Mouse (Mus musculus): ENCODE measurements around the gene Fignl1. TPM values are rescaled to one million over a fixed set of nuclear protein-coding genes. Genes with fewer than 3 reads are reported as not detected.

Gene Fignl1
- total RNA-seq (2021): under 1 TPM; 0.48 to 0.75 TPM

DNA sequence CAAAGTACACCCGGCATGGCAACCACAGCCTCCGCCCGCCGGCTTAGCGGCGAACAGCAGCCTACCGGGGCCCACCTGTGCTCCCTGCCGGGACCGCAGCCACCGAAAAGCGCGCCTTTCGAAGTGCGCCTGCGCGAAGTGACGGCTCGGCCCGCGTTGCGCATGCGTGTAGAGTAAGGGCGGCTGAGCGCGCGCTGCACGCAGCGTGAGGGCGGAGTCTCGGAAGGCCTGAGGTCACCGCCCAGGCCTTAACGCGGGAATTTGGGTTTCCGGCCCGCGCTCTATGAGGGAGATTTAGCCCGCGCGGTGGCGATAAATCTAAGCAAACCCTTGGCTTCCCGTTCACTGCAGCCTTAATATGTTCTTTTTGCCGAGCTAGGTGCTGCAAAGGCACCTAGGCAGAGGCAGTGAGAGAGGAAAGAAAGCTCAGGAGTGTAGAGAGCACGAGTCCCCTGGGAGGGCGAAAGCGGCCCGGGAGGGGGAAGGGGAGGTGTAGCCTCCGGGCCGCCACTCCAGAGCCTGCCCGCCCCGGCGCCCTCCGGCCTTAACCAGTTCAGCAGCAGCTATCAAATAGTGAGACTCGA, at the start of gene Fignl1:
Gene Fignl1, minus strand, starts transcription at position 143 of the 584 bp plus-strand sequence.
- DNase-seq: peak; percentile 94 to 95

DNA sequence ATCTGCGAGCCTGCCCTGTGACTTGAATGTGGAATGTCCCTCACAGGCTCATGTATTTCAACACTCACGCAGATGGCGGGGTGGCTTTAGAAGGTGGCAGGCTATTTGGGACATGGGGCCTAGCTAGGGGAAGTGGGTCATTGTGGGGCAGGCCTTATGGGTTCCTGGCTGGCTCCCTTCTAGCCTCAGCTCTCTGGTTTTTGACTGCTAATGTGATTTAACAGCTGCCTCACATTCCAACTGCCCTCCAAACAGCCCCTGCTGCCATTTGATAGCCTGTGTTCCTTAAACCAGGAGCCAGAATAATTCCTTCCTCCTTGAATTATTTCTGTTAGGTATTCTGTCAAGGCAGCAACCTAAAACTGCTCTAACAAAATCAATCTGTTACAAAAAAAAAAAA, 48.2 kb upstream of the Fignl1 start:
- DNase-seq: no peak

GRCm38 (mm10) chr11:11855685-11856131, 46.9 kb upstream of the Fignl1 start:
- peak; percentile 15 to 30 for DNase-seq

DNA sequence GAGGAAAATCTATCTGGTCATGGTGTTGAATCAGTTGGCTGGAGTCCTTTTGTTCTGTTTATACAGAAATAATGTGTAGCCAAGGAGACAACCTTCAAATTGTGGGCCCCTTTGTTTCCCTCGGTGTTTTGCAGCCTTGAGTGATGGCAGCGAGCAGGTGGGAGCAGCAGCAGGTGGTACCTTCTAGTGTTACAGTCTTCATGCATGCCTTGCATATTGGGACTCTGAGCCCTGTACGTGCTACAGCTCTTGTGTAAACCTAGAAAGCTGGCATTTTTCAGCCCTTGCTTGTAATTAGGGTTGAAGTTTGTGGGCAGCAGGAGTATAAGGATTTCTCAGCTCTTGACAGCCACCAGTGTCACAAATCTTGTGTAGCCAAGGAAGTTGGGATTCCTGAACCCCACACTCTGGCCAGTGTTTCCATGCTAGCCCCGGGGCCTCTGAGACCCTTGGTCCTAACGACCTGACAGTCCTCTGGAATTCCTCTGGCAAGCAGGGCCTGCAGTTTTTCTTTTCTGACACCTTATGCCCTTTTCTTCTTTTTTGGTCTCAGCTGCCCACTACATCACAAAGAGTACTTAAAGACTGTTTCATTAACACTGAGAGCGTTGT, 46.4 kb upstream of the Fignl1 start:
- DNase-seq: no peak

GRCm38 (mm10) chr11:11853731-11854461, 45.1 kb upstream of the Fignl1 start:
- no peak for DNase-seq

DNA sequence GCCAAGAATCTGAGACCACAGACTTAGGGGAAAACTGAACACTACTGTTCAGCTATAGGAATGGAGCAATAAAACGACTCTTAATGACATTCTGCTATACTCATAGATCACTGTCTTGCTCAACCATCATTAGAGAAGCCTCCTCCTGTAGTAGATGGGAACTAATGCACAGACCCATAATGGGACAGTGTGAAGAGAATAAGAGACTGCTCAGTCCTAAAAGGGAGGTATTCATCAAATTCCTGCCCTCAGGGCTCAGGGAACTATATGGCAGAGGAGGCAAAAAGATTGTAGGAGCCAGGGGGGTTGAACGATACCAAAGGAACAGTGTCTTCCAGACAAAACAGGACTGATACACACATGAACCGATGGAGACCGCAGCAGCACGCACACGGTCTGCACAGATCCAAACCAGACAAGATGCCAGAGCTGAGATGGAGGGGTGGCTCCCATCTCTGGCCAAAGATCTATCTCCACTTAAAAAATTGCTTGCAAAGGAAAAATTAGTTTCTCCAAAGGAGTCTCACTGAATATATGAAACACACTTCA, 43.3 kb upstream of the Fignl1 start:
- no peak for DNase-seq

GRCm38 (mm10) chr11:11850476-11851267, 41.9 kb upstream of the Fignl1 start:
- no peak for DNase-seq

GRCm38 (mm10) chr11:11849513-11850311, 41.0 kb upstream of the Fignl1 start:
- DNase-seq: no peak

- no peak for DNase-seq
These were observed 39.7 kb upstream of the Fignl1 start for GRCm38 (mm10) chr11:11848467-11848866.

GRCm38 (mm10) chr11:11845044-11845443, 36.3 kb upstream of the Fignl1 start:
- DNase-seq: no peak

GRCm38 (mm10) chr11:11844367-11844971, 35.7 kb upstream of the Fignl1 start:
- peak in 1 of 2 experiments; percentile 15 for DNase-seq

DNA sequence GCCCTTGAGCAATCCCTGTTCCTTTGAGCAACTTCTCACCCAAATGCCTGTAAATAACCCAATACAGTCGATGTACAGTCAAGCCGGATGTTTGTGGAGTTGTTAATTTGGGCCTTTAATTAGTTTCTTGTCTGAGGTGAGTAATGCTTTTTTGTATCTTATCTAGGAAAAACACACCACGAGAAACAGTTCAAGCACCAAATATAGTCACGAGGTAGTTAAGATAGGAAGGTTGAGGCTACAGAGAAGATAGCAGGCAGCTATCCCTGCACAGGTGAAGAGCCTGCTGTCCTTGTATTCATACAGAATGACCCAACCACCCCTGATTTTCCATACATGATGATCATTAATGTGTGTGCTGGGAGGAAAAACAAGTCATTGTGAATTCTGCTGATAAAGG, 32.8 kb upstream of the Fignl1 start:
- DNase-seq: no peak

GRCm38 (mm10) chr11:11840746-11841145, 32.0 kb upstream of the Fignl1 start:
- DNase-seq: no peak

DNA sequence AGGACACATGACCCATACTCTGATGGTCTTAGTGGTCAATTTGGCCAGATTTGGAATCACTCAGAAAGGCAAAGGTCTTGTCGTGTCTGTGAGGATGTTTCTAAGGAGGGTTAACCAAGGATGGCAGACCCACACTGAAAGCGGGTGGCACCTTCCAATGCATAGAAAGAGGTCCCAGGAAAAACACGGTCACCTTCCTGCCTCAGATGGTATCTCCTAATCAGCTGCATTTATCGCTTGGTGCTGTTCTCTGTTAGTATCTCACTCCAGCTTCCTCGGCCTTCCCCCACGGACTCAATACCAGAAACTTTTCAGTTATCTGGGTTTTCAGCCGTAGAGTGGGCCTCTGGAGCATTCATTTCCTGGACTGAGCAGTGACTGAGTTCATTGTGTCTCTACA, 31.1 kb upstream of the Fignl1 start:
- no peak for DNase-seq

DNA sequence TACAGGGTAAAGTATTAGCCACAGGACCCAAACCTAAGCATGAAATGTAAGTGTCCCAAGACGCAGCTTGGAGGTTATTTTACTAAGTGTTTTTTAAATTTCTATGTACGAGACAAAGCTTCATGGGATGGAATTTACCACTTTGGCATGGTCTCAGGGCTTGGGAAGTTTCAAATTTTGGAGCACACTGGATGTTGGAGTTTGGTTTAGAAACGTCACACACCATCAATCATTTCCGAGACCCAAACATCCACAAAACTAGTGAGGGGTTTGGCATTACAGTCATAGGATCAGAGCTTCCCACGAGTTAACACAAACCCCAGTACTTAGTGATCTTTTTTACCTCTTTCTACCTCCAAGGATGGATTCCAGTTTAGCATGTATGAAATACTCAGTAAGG, 28.6 kb upstream of the Fignl1 start:
- DNase-seq: no peak

DNA sequence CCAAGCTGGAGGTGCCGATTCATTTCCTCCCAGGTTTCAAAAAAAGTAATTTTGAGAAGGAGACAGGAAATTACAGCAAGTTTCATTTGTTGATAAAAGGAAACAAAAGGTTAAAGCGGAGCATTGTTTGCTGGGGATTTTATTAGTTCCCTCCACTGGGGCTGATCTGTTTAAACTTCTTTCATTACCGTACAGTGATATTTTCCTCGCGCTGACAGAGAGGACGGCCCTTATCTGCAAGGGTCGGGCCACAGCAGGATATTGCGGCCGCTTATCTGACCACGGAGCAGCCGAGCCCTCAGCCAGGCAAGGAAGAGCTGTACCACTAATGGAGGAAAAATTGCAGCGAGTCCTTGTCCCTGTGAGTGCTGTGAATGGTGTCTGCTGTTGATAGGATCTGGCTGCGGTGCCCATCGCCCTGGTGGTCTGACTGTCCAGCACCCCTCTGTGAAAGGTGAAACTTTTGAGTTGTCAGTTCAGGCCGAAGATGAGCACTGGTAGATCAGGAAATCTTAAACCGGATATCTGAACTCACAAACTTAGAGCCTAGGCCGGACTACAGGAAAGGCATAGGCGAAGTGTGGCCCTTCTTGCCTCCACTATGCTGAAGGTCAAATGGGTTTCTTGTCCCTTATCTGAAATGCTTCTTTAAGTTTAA, 28.1 kb upstream of the Fignl1 start:
- DNase-seq: no peak

DNA sequence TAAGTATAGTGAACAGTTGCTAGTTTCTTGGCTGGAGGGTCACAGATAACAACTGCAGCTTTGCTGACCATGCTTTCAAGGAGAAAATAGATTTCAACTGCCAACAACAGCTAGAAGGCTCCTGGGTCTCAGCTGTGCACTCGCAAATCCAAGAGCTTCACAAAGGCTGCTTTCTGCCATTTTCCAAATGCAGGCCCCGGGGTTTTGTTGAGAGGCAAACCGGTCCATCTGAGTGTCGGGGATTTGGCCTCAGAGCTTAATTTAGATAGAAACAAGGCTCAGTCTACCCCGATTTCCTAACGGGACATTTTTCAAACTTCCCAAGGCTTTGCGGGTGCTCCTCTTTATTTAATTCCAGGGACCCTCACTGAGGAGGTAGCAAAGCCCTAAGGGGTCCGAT, 27.5 kb upstream of the Fignl1 start:
- no peak for DNase-seq

- no peak for DNase-seq
These were observed 27.0 kb upstream of the Fignl1 start for GRCm38 (mm10) chr11:11835791-11836190.

- DNase-seq: no peak
These were observed 26.6 kb upstream of the Fignl1 start for GRCm38 (mm10) chr11:11835361-11835760.

- no peak for DNase-seq
These were observed 24.3 kb upstream of the Fignl1 start for GRCm38 (mm10) chr11:11833100-11833499.

GRCm38 (mm10) chr11:11832755-11833084, 24.0 kb upstream of the Fignl1 start:
- no peak for DNase-seq
